In genomic region chrX:152151709-152152108, GRCm38 (mm10) we compare ENCODE assay signal across 9 mouse cellular contexts. TPM values are rescaled to one million over a fixed set of nuclear protein-coding genes. Genes with fewer than 3 reads are reported as not detected.
A peak's percentile ranks its signal among the peaks of the same experiment; 100 is the strongest.
DNase-seq lines count a peak whose midpoint lies in the region; ATAC-seq lines count a peak whose summit lies in the region.
"Had no signal": no experiment of that assay in that cellular context is flagged by ENCODE, and none has a peak within 500 bp of the region (broad histone marks: within the 10 kb centered on the region; RNA-seq: fewer than 3 reads in every experiment).

No protein-coding gene starts in this region.

- no peak overlapping the region for H3K9ac ChIP-seq in hindbrain, embryonic 15.5 days

- H3K9me3 ChIP-seq in hindbrain, embryonic 15.5 days, result no peaks in the 10 kb centered on the region
- H3K9me3 ChIP-seq: megakaryocyte, embryonic 14.5 days had no signal

- H3K4me1 ChIP-seq in hindbrain, embryonic 15.5 days (replicated peaks), result peaks cover 13% of the 10 kb centered on the region

- H3K27ac ChIP-seq in hindbrain, embryonic 15.5 days (replicated peaks), result no peak overlapping the region

- no peak overlapping the region for H3K4me2 ChIP-seq in hindbrain, embryonic 15.5 days

- H3K36me3 ChIP-seq in hindbrain, embryonic 15.5 days, result no peaks in the 10 kb centered on the region
- H3K36me3 ChIP-seq in splenic B cell, adult 2 months (ENCODE audit: control insufficient read depth, insufficient read depth, low read length, poor library complexity, severe bottlenecking), result no peaks in the 10 kb centered on the region

- H3K27me3 ChIP-seq in hindbrain, embryonic 15.5 days, result peaks cover 46% of the 10 kb centered on the region; the same call in 1 of the 2 replicates
- no peaks in the 10 kb centered on the region for H3K27me3 ChIP-seq in splenic B cell, adult 2 months (ENCODE audit: control insufficient read depth, insufficient read depth, low read length, poor library complexity, severe bottlenecking)

- no peak for DNase-seq in frontal cortex, postnatal 25 days (ENCODE audit: low spot score in 2 of 2)
- DNase-seq in urinary bladder, postnatal 36 days (ENCODE audit: low spot score in 2 of 2), result peak; percentile 20 to 39
- no peak for DNase-seq in urinary bladder, postnatal 25 days (ENCODE audit: low spot score)
- peak; percentile 69 for DNase-seq in embryo, embryonic 11 days
- peak; percentile 62 for DNase-seq in lung, postnatal 25 days (ENCODE audit: low spot score)
- DNase-seq in splenic B cell, adult 2 months (ENCODE audit: low read depth, low spot score), result peak; percentile 68

- WGBS in hindbrain, embryonic 15.5 days, result 10% methylated on average over 6 of the region's 6 CpGs

- ATAC-seq in frontal cortex, adult (ENCODE audit: low TSS enrichment), result peak; percentile 34; the same call in 1 of the 2 replicates
- peak; percentile 73; the same call in 1 of the 2 replicates for ATAC-seq in hindbrain, embryonic 15.5 days (ENCODE audit: low FRiP score, low read depth)

- H3K4me3 ChIP-seq in hindbrain, embryonic 15.5 days, result no peak overlapping the region
- H3K4me3 ChIP-seq: megakaryocyte, embryonic 14.5 days had no signal

RNA-seq across cellular contexts. Expression of gene Iqsec2, which starts 7.6 kb away (rescaled TPM):
- 6.9 and 8.7 TPM in 2 replicates for polyA plus RNA-seq in hindbrain, embryonic 15.5 days (2015; fragmentation: Nextera tagmentation; extraction: Ambion mirVana)

Comparison
In these comparisons a context has a peak if more than half of its experiments do, and no peak if none do; other contexts are left out.
1. DNase-seq: peak in urinary bladder, postnatal 36 days (2 of 2), embryo, embryonic 11 days (single experiment), lung, postnatal 25 days (single experiment) and splenic B cell, adult 2 months (single experiment); none in frontal cortex, postnatal 25 days (0 of 2) and urinary bladder, postnatal 25 days (single experiment).